Mouse (Mus musculus): ENCODE results near the gene Hepacam.

- TF ChIP-seq POLR2A (IDR thresholded peaks at IDR 0.05; ENCODE audit: insufficient read length, low read depth) (no peak), REST (IDR thresholded peaks at IDR 0.05; ENCODE audit: insufficient read depth, insufficient read length) (no peak), CEBPB (IDR thresholded peaks at IDR 0.05; ENCODE audit: insufficient read depth, poor library complexity, severe bottlenecking) (no peak), SRF (IDR thresholded peaks at IDR 0.05; ENCODE audit: control insufficient read depth, insufficient read length, low read depth) (no peak), USF1 (IDR thresholded peaks at IDR 0.05; ENCODE audit: low read depth) (no peak), POLR2AphosphoS2 (IDR thresholded peaks at IDR 0.05; ENCODE audit: insufficient read length, low read depth) (no peak), TCF12 (IDR thresholded peaks at IDR 0.05; ENCODE audit: insufficient read depth, poor library complexity, severe bottlenecking) (no peak), E2F4 (IDR thresholded peaks at IDR 0.05; ENCODE audit: insufficient read depth) (no peak), MYOG (IDR thresholded peaks at IDR 0.05; ENCODE audit: control insufficient read depth in 1 of 3, insufficient read depth in 1 of 3, insufficient read length in 2 of 3, low read depth in 2 of 3) (no peak), MAX (IDR thresholded peaks at IDR 0.05; ENCODE audit: low read depth) (no peak), MYOD1 (IDR thresholded peaks at IDR 0.05; ENCODE audit: control insufficient read depth in 1 of 3, insufficient read length in 2 of 3, low read depth in 2 of 3) (no peak), TCF3 (IDR thresholded peaks at IDR 0.05; ENCODE audit: insufficient read length, low read depth) (no peak)
Measured at GRCm38 (mm10) chr9:37393482-37394131, 26.5 kb downstream of the Hepacam start.
